In genomic region chr12:105476453-105476852, GRCm38 (mm10) we compare ENCODE assay signal across 8 mouse cellular contexts. TPM values are rescaled to one million over a fixed set of nuclear protein-coding genes. Genes with fewer than 3 reads are reported as not detected.
DNase-seq lines count a peak whose midpoint lies in the region; ATAC-seq lines count a peak whose summit lies in the region.

No protein-coding gene starts in this region.

- no peaks in the 10 kb centered on the region for H3K27me3 ChIP-seq in heart, embryonic 10.5 days (ENCODE audit: insufficient read depth, poor library complexity, severe bottlenecking)
- no peaks in the 10 kb centered on the region for H3K27me3 ChIP-seq in embryonic facial prominence, embryonic 10.5 days (replicated peaks; ENCODE audit: low read depth, poor library complexity, severe bottlenecking)

- no peaks in the 10 kb centered on the region for H3K36me3 ChIP-seq in heart, embryonic 10.5 days
- peaks cover 23% of the 10 kb centered on the region for H3K36me3 ChIP-seq in embryonic facial prominence, embryonic 10.5 days (replicated peaks)

- no peaks in the 10 kb centered on the region for H3K9me3 ChIP-seq in heart, embryonic 10.5 days
- no peaks in the 10 kb centered on the region for H3K9me3 ChIP-seq in embryonic facial prominence, embryonic 10.5 days

- ATAC-seq in hematopoietic stem cell, adult 5-6 weeks (replicated peaks in 1 of 2; ENCODE audit: insufficient read depth in 1 of 2, low FRiP score in 2 of 2, low TSS enrichment in 1 of 2, low read depth in 1 of 2, poor library complexity in 2 of 2, severe bottlenecking in 2 of 2), result peak; percentile 67 to 84
- ATAC-seq in megakaryocyte progenitor cell, adult 5-6 weeks (replicated peaks; ENCODE audit: poor library complexity), result peak; percentile 96

- H3K27ac ChIP-seq in heart, embryonic 10.5 days, result no peak overlapping the region
- no peak overlapping the region for H3K27ac ChIP-seq in embryonic facial prominence, embryonic 10.5 days (replicated peaks)

- no peak overlapping the region for H3K4me3 ChIP-seq in heart, embryonic 10.5 days
- H3K4me3 ChIP-seq in embryonic facial prominence, embryonic 10.5 days, result no peak overlapping the region

- WGBS in heart, embryonic 10.5 days, result 33% methylated on average over 9 of the region's 9 CpGs
- 47% methylated on average over 9 of the region's 9 CpGs for WGBS in embryonic facial prominence, embryonic 10.5 days

- H3K4me1 ChIP-seq in heart, embryonic 10.5 days, result peaks cover 6% of the 10 kb centered on the region
- peaks cover 11% of the 10 kb centered on the region for H3K4me1 ChIP-seq in embryonic facial prominence, embryonic 10.5 days

- peak; percentile 33 for DNase-seq in heart, adult 8-10 months (ENCODE audit: low spot score)
- no peak for DNase-seq in heart, embryonic 10.5 days (ENCODE audit: low spot score)
- DNase-seq in adrenal gland, postnatal 36 days, result peak; percentile 27 to 35
- peak; percentile 76 for DNase-seq in embryonic facial prominence, embryonic 10.5 days (ENCODE audit: low spot score)
- DNase-seq in left cerebral cortex, adult 18-20 months (ENCODE audit: low spot score in 2 of 2), result peak; percentile 62 to 71
- DNase-seq in right cerebral cortex, postnatal 4 days, result peak; percentile 85

RNA-seq across cellular contexts. Expression of gene D430019H16Rik, which starts 22.8 kb away (rescaled TPM):
- under 1 TPM; 0.11 to 0.41 (median 0.13) TPM for total RNA-seq in heart, adult 8-10 months (2022)
- 0.36 and 1.1 TPM in 2 replicates for polyA plus RNA-seq in heart, embryonic 10.5 days (2016; fragmentation: Nextera tagmentation; extraction: Ambion mirVana)
- 1 to 10 TPM; 2.6 to 4.3 TPM for total RNA-seq in adrenal gland, postnatal 36 days (2021)
- 2.3 and 2.7 TPM in 2 replicates for polyA plus RNA-seq in embryonic facial prominence, embryonic 10.5 days (2016; fragmentation: Nextera tagmentation; extraction: Ambion mirVana)
- 0.19 TPM in 1 of 2 replicates, not detected in the other for total RNA-seq in hematopoietic stem cell, adult 5-6 weeks (2017)
- total RNA-seq in left cerebral cortex, adult 18-20 months (2021), result 10 to 100 TPM; 75.0 to 80.6 TPM
- total RNA-seq in megakaryocyte progenitor cell, adult 5-6 weeks (2015), result 0.05 TPM in 1 of 2 replicates, not detected in the other
- total RNA-seq in megakaryocyte progenitor cell, adult 5-6 weeks (2017), result 0.04 TPM in 1 of 2 replicates, not detected in the other

Comparison
In these comparisons a context has a peak if more than half of its experiments do, and no peak if none do; other contexts are left out.
1. RNA of gene D430019H16Rik, which starts 22.8 kb away (total RNA-seq): 75.0 to 80.6 TPM in left cerebral cortex, adult 18-20 months; 2.6 to 4.3 TPM in adrenal gland, postnatal 36 days, 0.11 to 0.41 TPM in heart, adult 8-10 months, 0.04 to 0.05 TPM in megakaryocyte progenitor cell, adult 5-6 weeks and 0.19 TPM in hematopoietic stem cell, adult 5-6 weeks; every median in the first group is over 10 times any median in the second.